Mouse (Mus musculus) lung, adult 2 months (tissue): ENCODE results near the gene Apbb2. TPM values are rescaled to one million over a fixed set of nuclear protein-coding genes. Genes with fewer than 3 reads are reported as not detected.

Source experiments
- DNase-seq: peaks from one replicate; pipeline ENCODE4 v3.0.0; 2022
- H3K4me1 ChIP-seq: fragments of 200-500 bp; 2 replicates; pipeline ENCODE4 v1.6.1; 2011; ENCODE audit warnings: low read length; ENCODE audit not compliant: control insufficient read depth, insufficient read depth
- H3K4me3 ChIP-seq: fragments of 200-500 bp; replicated peaks from 2 replicates; pipeline ENCODE3; 2011; ENCODE audit warnings: low read depth, mild to moderate bottlenecking, control low read depth, low read length; ENCODE audit errors: extremely low read depth
- CTCF ChIP-seq: fragments of 200-500 bp; IDR thresholded peaks from 2 replicates; pipeline ENCODE4 v1.5.1; 2011; ENCODE audit warnings: mild to moderate bottlenecking, low read length, control low read depth; ENCODE audit not compliant: insufficient read depth
- POLR2A ChIP-seq: fragments of 200-500 bp; IDR thresholded peaks from 2 replicates; pipeline ENCODE4 v1.6.1; 2011; ENCODE audit warnings: low read depth, mild to moderate bottlenecking, control low read depth, low read length, borderline replicate concordance; ENCODE audit errors: extremely low read depth
- WGBS: fragments of 180-500 bp; shearing (Covaris S2); methylation state at CpG from one replicate; pipeline ENCODE4 v1.1.7; 2018; 5-methylcytosine and 5-hydroxymethylcytosine counted together
- polyA plus RNA-seq: library from polyadenylated mRNA; depleted of rRNA; stranded (reverse); fragments of >200 nt; gene quantifications from 2 replicates; pipeline ENCODE4 v1.2.3, GENCODE M21; 2012

Apbb2 gene
- polyA plus RNA-seq, 1 experiment, result 24.6 TPM

- Histone ChIP-seq H3K4me1 (no peaks in the 10 kb centered on the region), H3K4me3 (no peak overlapping the region)
- TF ChIP-seq CTCF, result no peak
- no peak for TF ChIP-seq POLR2A
- DNase-seq, result no peak
- 90% methylated on average over 5 of the region's 5 CpGs for WGBS
Observed at GRCm38 (mm10) chr5:66315791-66316190, 302.8 kb downstream of the Apbb2 start.

- WGBS, result 96% methylated on average over 11 of the region's 11 CpGs
- TF ChIP-seq POLR2A, result no peak
- TF ChIP-seq CTCF, result no peak
- no peak for DNase-seq
- H3K4me1 ChIP-seq, result no peaks in the 10 kb centered on the region
- H3K4me3 ChIP-seq, result no peak overlapping the region
Observed at GRCm38 (mm10) chr5:66310806-66311205, 307.8 kb downstream of the Apbb2 start.

- WGBS, result 76% methylated on average over 9 of the region's 9 CpGs
- Histone ChIP-seq H3K4me3 (no peak overlapping the region), H3K4me1 (no peaks in the 10 kb centered on the region)
- no peak for TF ChIP-seq POLR2A
- no peak for TF ChIP-seq CTCF
- DNase-seq, result no peak
Observed at GRCm38 (mm10) chr5:66310328-66310727, 308.3 kb downstream of the Apbb2 start.

GRCm38 (mm10) chr5:66305511-66305910 lies 313.1 kb downstream of the Apbb2 start:
- WGBS, result 83% methylated on average over 8 of the region's 8 CpGs
- Histone ChIP-seq H3K4me3 (no peak overlapping the region), H3K4me1 (0 out of 2 replicates have a peak, but pooled peaks cover 4% of the 10 kb centered on the region)
- no peak for TF ChIP-seq POLR2A
- no peak for TF ChIP-seq CTCF
- DNase-seq, result no peak

- Histone ChIP-seq H3K4me3 (no peak overlapping the region), H3K4me1 (0 out of 2 replicates have a peak, but pooled peaks cover 4% of the 10 kb centered on the region)
- no peak for DNase-seq
- TF ChIP-seq CTCF (no peak), POLR2A (no peak)
- 89% methylated on average over 11 of the region's 11 CpGs for WGBS
Observed at GRCm38 (mm10) chr5:66304300-66305067, 314.1 kb downstream of the Apbb2 start.

GRCm38 (mm10) chr5:66302873-66303272 lies 315.7 kb downstream of the Apbb2 start:
- no peak for DNase-seq
- Histone ChIP-seq H3K4me3 (no peak overlapping the region), H3K4me1 (0 out of 2 replicates have a peak, but pooled peaks cover 4% of the 10 kb centered on the region)
- WGBS, result 96% methylated on average over 2 of the region's 2 CpGs
- TF ChIP-seq POLR2A (no peak), CTCF (no peak)

GRCm38 (mm10) chr5:66302085-66302815 lies 316.3 kb downstream of the Apbb2 start:
- no peak for DNase-seq
- 0 out of 2 replicates have a peak, but pooled peaks cover 4% of the 10 kb centered on the region for H3K4me1 ChIP-seq
- no peak overlapping the region for H3K4me3 ChIP-seq
- no peak for TF ChIP-seq POLR2A
- TF ChIP-seq CTCF, result no peak
- 72% methylated on average over 21 of the region's 21 CpGs for WGBS

- DNase-seq, result no peak
- TF ChIP-seq POLR2A (no peak), CTCF (no peak)
- WGBS, result 90% methylated on average over 13 of the region's 13 CpGs
- no peak overlapping the region for H3K4me3 ChIP-seq
- H3K4me1 ChIP-seq, result 0 out of 2 replicates have a peak, but pooled peaks cover 4% of the 10 kb centered on the region
Observed at GRCm38 (mm10) chr5:66300576-66300975, 318.0 kb downstream of the Apbb2 start.

- Histone ChIP-seq H3K4me3 (no peak overlapping the region), H3K4me1 (0 out of 2 replicates have a peak, but pooled peaks cover 4% of the 10 kb centered on the region)
- TF ChIP-seq CTCF (no peak), POLR2A (no peak)
- WGBS, result 71% methylated on average over 6 of the region's 6 CpGs
- no peak for DNase-seq
Observed at GRCm38 (mm10) chr5:66298856-66299255, 319.7 kb downstream of the Apbb2 start.

- Histone ChIP-seq H3K4me1 (no peaks in the 10 kb centered on the region), H3K4me3 (no peak overlapping the region)
- WGBS, result 97% methylated on average over 5 of the region's 5 CpGs
- TF ChIP-seq CTCF (no peak), POLR2A (no peak)
- no peak for DNase-seq
Observed at GRCm38 (mm10) chr5:66296116-66296515, 322.5 kb downstream of the Apbb2 start.
